Mouse (Mus musculus) hindbrain, embryonic 11.5 days (tissue): Measurements from ENCODE around the gene Lsm14b. TPM values are rescaled to one million over a fixed set of nuclear protein-coding genes. Genes with fewer than 3 reads are reported as not detected.

Experiments used
- ATAC-seq: fragments of 200-750 bp; cut with Nextera tagmentation; 2 replicates; pipeline ENCODE4 v1.8.0; 2017; ENCODE audit warnings: mild to moderate bottlenecking, moderate TSS enrichment, moderate library complexity; ENCODE audit not compliant: low FRiP score
- DNase-seq: peaks from one replicate; pipeline ENCODE4 v3.0.0-alpha.2; 2015; ENCODE audit warnings: low spot score
- H3K27ac ChIP-seq: fragments of 300-500 bp; sonication (generic); 2 replicates; pipeline ENCODE4 v1.5.1; 2014; ENCODE audit warnings: mild to moderate bottlenecking, low read depth, low read length
- H3K27me3 ChIP-seq: fragments of 300-500 bp; sonication (generic); 2 replicates; pipeline ENCODE4 v1.6.1; 2014; ENCODE audit warnings: mild to moderate bottlenecking, low read length, moderate library complexity, mixed read lengths; ENCODE audit not compliant: control insufficient read depth, insufficient read depth
- H3K36me3 ChIP-seq: fragments of 300-500 bp; sonication (generic); 2 replicates; pipeline ENCODE4 v1.6.1; 2014; ENCODE audit warnings: mild to moderate bottlenecking, low read length, moderate library complexity, mixed read lengths; ENCODE audit not compliant: control insufficient read depth, insufficient read depth
- H3K4me1 ChIP-seq: fragments of 300-500 bp; sonication (generic); replicated peaks from 2 replicates; pipeline ENCODE4 v1.6.1; 2014; ENCODE audit warnings: low read length, mixed read lengths; ENCODE audit not compliant: control insufficient read depth, insufficient read depth
- H3K4me2 ChIP-seq: fragments of 300-500 bp; sonication (generic); replicated peaks from 2 replicates; pipeline ENCODE4 v1.6.1; 2014; ENCODE audit warnings: mild to moderate bottlenecking, low read depth, low read length
- H3K4me3 ChIP-seq: fragments of 300-500 bp; sonication (generic); 2 replicates; pipeline ENCODE4 v1.5.1; 2014; ENCODE audit warnings: low read depth, low read length
- H3K9ac ChIP-seq: fragments of 300-500 bp; sonication (generic); 2 replicates; pipeline ENCODE4 v1.6.1; 2014; ENCODE audit warnings: low read depth, low read length
- H3K9me3 ChIP-seq: fragments of 300-500 bp; sonication (generic); 2 replicates; pipeline ENCODE4 v1.6.1; 2016; ENCODE audit warnings: low read length; ENCODE audit not compliant: control insufficient read depth
- WGBS: fragments of 180-500 bp; shearing (Covaris S2); extraction: QIAGEN DNeasy Blood & Tissue Kit; methylation state at CpG from one replicate; pipeline ENCODE4 v1.1.7; 2014; 5-methylcytosine and 5-hydroxymethylcytosine counted together
- polyA plus RNA-seq: library from polyadenylated mRNA; unstranded; fragments of >200 nt; fragmentation: Nextera tagmentation; extraction: Ambion mirVana; gene quantifications from 2 replicates; pipeline ENCODE4 v1.2.1, GENCODE M21; 2014

Gene Lsm14b
- polyA plus RNA-seq, 1 experiment from 2014 or later: 13.5 TPM

DNA sequence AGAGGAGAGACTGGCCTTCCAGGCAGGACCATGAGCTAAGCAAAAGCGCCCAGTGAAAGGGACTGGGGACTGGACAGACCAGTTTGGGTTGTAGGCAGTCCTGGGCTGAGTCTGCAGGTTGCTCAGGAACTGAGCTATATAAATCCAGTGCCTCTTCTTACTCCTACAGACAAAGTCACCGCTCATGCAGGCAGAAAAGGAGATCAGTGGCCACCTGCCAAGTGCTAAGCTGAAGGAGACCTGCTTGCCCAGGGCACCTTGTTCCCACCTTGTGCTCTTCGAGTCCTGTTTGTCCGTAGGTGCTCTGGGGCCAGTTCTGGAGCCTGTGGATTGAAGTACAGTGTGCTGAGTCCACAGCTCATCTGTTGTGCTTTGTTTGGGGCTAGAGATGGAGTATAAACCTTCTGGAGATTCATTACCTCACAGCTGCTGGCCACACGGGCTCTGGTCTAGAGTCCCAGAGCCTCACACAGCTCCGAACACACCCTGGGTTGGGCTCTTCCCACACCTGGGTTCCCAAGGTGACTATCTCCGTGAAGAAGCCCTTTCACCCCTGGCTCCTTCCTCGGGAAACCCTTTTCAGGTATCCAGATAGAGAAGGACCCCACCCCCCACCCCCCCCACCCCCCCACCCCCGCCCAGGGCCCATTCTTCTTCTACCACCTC is 18.3 kb upstream of the Lsm14b start:
- DNase-seq (no peak), ATAC-seq (no peak)
- no peaks in the 10 kb centered on the region for H3K9me3 ChIP-seq

DNA sequence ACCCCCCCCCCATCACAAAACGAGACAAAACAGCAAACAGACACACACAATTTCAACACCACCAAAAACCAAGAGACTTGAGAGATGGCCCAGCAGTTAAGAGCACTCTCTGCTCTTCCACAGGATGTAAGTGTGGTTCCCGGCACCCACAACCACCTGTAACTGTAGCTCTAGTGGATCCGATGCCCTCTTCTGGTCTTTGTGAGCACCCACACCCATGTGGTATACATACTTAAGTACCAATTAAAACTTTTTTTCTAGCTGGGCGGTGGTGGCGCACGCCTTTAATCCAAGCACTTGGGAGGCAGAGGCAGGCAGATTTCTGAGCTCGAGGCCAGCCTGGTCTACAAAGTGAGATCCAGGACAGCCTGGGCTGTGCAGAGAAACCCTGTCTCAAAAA is 14.1 kb upstream of the Lsm14b start:
- no peak for ATAC-seq
- H3K9me3 ChIP-seq: no peaks in the 10 kb centered on the region
- no peak overlapping the region for H3K9ac ChIP-seq
- no peaks in the 10 kb centered on the region for H3K36me3 ChIP-seq
- no peaks in the 10 kb centered on the region for H3K4me1 ChIP-seq
- no peak overlapping the region for H3K27ac ChIP-seq
- no peak overlapping the region for H3K4me3 ChIP-seq
- 94% methylated on average over 7 of the region's 7 CpGs for WGBS
- no peak overlapping the region for H3K4me2 ChIP-seq
- DNase-seq: no peak
- no peaks in the 10 kb centered on the region for H3K27me3 ChIP-seq

More for the DNA sequence above, 18.3 kb upstream of the Lsm14b start:
- Histone ChIP-seq H3K4me3 (no peak overlapping the region), H3K36me3 (no peaks in the 10 kb centered on the region), H3K27ac (no peak overlapping the region), H3K4me1 (no peaks in the 10 kb centered on the region), H3K4me2 (no peak overlapping the region), H3K27me3 (no peaks in the 10 kb centered on the region), H3K9ac (no peak overlapping the region)
- 61% methylated on average over 8 of the region's 9 CpGs for WGBS

DNA sequence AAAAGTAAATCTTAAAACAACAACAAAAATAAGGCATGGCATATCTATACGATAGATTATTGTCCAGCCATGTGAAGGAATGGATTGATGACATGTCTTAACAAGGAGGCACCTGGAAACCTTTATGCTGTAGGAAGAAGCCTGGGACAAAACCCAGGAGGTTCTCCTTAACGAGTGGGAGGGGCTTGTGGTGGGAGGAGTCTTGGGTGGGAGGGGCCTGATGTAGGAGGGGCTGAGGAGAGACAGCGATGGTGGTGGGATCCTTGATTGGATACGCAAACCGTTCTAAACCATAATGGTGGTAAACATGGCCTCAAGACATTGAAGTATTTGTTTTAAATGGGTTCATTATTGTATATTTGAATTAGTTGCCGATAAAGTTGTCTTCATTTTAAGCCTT is 13.4 kb upstream of the Lsm14b start:
- Histone ChIP-seq H3K36me3 (no peaks in the 10 kb centered on the region), H3K27me3 (no peaks in the 10 kb centered on the region), H3K27ac (no peak overlapping the region), H3K9me3 (no peaks in the 10 kb centered on the region), H3K4me2 (no peak overlapping the region), H3K4me1 (no peaks in the 10 kb centered on the region), H3K4me3 (no peak overlapping the region), H3K9ac (no peak overlapping the region)
- WGBS: 90% methylated on average over 6 of the region's 6 CpGs
- DNase-seq: no peak
- ATAC-seq: no peak

DNA sequence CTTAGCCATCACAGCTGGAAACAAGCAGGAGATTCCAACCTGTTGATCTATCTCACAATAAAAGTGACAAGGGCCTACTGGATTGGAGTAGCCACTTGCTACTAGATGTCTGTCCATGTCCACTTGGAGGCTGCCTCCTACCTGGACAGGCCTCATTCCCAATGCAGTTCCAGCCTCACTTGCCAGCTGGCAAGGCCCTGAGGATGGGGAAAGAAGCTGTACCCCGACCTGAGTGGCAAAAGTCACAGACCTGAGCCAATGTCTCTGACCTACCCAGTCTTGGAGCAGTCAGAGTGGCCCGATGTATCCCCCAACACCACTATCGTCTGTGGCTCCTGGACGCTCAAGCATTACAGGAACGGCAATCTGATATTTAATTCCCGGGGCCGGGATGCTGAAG is 11.1 kb upstream of the Lsm14b start:
- Histone ChIP-seq H3K27me3 (no peaks in the 10 kb centered on the region), H3K9me3 (no peaks in the 10 kb centered on the region), H3K27ac (no peak overlapping the region), H3K36me3 (no peaks in the 10 kb centered on the region), H3K4me1 (no peaks in the 10 kb centered on the region), H3K4me2 (no peak overlapping the region), H3K9ac (no peak overlapping the region), H3K4me3 (no peak overlapping the region)
- ATAC-seq (no peak), DNase-seq (no peak)
- WGBS: 85% methylated on average over 7 of the region's 7 CpGs

DNA sequence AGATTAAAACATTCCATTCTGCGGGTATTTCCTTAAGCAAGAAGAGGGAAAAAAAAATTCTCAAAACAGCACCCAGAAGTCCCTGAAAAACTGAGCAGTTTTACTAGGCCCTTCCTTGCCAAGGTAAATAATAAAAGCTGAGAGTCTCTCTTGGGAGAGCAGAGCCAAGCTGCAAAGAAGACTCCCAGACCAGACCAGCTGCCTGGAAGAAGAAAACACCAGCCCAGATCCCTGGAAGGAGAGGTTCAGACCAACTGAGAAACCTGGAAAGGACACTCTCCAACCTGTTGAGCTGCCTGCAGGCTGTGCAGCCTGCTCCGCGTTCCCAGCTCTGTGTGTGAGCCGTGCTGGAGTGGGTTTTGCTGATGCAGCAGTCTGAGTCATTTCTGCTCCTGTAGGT is 7.2 kb upstream of the Lsm14b start:
- DNase-seq (no peak), ATAC-seq (no peak)
- Histone ChIP-seq H3K4me1 (no peaks in the 10 kb centered on the region), H3K27me3 (peaks cover 2% of the 10 kb centered on the region; the same call in 1 of the 2 replicates), H3K9me3 (no peaks in the 10 kb centered on the region), H3K36me3 (no peaks in the 10 kb centered on the region), H3K9ac (no peak overlapping the region), H3K27ac (no peak overlapping the region), H3K4me2 (no peak overlapping the region), H3K4me3 (no peak overlapping the region)
- WGBS: 83% methylated on average over 4 of the region's 4 CpGs

DNA sequence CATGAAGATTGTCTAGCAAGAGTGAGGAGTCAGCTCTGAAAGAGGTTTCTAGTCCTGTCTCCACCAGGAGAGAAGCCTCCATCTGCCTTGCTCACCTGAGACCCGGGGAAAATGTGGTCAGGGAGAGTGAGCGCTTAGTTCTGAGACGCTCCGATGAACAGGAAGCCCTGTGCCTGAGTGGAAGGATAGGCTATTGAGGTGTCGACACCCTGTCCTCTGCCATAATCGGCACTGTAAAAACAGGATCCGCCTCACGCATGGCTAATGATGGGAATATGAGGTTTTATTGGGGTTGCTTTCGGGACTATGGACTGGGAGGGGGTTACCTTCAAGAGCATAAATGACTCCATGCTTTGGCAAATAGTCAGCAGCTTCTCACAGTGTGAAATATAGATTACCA is 6.2 kb upstream of the Lsm14b start:
- H3K9me3 ChIP-seq: no peaks in the 10 kb centered on the region
- 85% methylated on average over 9 of the region's 9 CpGs for WGBS
- no peak overlapping the region for H3K9ac ChIP-seq
- H3K36me3 ChIP-seq: no peaks in the 10 kb centered on the region
- ATAC-seq (no peak), DNase-seq (no peak)
- no peak overlapping the region for H3K27ac ChIP-seq
- H3K4me1 ChIP-seq: no peaks in the 10 kb centered on the region
- peaks cover 6% of the 10 kb centered on the region; the same call in 1 of the 2 replicates for H3K27me3 ChIP-seq
- no peak overlapping the region for H3K4me3 ChIP-seq
- H3K4me2 ChIP-seq: no peak overlapping the region

DNA sequence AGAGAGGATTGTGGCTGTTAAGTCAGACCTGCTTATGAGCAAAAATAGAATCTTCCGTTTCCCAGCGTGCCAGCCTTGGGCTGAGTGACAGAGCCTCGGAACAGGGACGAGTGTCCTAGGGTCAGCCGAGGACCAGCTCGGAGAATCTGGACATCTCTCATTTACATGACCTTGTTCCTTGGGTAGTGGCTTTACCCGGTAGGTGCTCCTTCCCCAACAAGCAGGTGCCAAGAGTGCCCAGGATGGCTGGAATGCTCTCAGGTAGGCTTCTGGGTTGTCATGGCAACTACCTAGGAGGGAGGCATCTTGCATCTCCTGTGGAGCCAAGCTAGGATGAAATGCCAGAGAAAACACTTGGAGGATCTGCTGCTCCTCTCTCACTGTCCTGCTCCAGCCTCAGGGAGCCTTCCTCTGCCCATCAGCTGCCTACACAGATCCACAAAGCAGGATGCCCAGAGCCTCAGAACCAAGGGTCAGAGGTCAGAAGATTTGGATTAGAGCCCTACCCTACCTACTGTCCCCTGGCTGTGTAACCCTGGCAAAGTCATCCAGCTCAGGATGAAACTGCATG is 4.6 kb upstream of the Lsm14b start:
- no peak overlapping the region for H3K4me3 ChIP-seq
- H3K9ac ChIP-seq: no peak overlapping the region
- 0 out of 2 replicates have a peak, but pooled peaks cover 3% of the 10 kb centered on the region for H3K4me1 ChIP-seq
- no peak for ATAC-seq
- no peak for DNase-seq
- H3K27me3 ChIP-seq: peaks cover 6% of the 10 kb centered on the region
- WGBS: 81% methylated on average over 7 of the region's 7 CpGs
- no peaks in the 10 kb centered on the region for H3K9me3 ChIP-seq
- no peak overlapping the region for H3K4me2 ChIP-seq
- H3K27ac ChIP-seq: no peak overlapping the region
- no peaks in the 10 kb centered on the region for H3K36me3 ChIP-seq

DNA sequence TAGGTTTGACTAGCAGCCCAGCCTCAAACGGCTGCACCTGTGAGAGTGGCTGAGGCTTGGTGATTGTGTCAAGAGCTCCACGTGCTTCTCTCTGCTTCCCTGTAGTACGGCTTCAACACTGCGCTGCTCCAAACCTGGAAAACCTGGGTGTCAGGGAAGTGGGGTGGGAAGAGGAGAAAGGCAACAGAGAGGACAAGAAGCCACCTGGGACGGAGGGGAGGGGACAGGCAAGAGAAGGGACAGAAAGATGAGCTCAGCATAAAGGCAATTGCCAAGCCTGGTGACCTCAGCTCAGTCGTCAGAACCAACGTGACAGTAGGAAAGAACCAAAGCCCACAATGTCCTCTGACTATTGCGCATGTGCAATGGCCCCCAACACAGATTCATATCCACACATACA is 3.9 kb upstream of the Lsm14b start:
- WGBS: 85% methylated on average over 8 of the region's 8 CpGs
- H3K4me2 ChIP-seq: no peak overlapping the region
- no peaks in the 10 kb centered on the region for H3K36me3 ChIP-seq
- no peak overlapping the region for H3K4me3 ChIP-seq
- H3K9ac ChIP-seq: no peak overlapping the region
- H3K27me3 ChIP-seq: peaks cover 6% of the 10 kb centered on the region
- ATAC-seq (no peak), DNase-seq (no peak)
- no peaks in the 10 kb centered on the region for H3K9me3 ChIP-seq
- H3K27ac ChIP-seq: no peak overlapping the region
- H3K4me1 ChIP-seq: 0 out of 2 replicates have a peak, but pooled peaks cover 5% of the 10 kb centered on the region

DNA sequence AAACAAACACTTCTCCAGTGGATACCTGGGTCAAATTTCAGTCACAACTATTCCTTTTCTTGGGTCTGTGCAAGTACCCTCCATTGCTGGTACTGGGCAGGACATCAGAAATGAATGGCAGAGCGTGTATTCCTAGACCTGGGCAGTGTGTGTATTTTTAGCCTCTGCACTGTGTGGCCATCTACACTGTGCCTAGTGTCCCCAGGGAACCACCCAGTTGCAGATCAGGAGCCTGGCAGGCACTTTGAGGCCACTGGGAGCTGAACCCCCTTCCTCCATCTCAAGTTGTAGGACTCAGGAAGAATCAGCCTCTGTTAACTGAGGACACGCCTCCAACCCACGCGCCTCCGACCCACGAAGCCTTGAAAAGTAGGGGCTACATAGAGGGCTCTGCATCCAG is 2.0 kb upstream of the Lsm14b start:
- H3K27ac ChIP-seq: no peak overlapping the region
- peaks cover 6% of the 10 kb centered on the region for H3K27me3 ChIP-seq
- peaks cover 19% of the 10 kb centered on the region for H3K4me1 ChIP-seq
- ATAC-seq: no peak
- DNase-seq: no peak
- no peak overlapping the region for H3K9ac ChIP-seq
- H3K36me3 ChIP-seq: no peaks in the 10 kb centered on the region; the same call in 1 of the 2 replicates
- no peak overlapping the region for H3K4me3 ChIP-seq
- H3K4me2 ChIP-seq: no peak overlapping the region
- no peaks in the 10 kb centered on the region for H3K9me3 ChIP-seq
- 73% methylated on average over 6 of the region's 6 CpGs for WGBS
